Mouse (Mus musculus) bone marrow, adult 2 months (tissue): ENCODE data around the gene Tgfa.

ENCODE experiments used
- CTCF ChIP-seq: fragments of 200-500 bp; IDR thresholded peaks from 2 replicates; pipeline ENCODE4 v1.5.1; 2011; ENCODE audit warnings: low read length, control low read depth; ENCODE audit not compliant: control insufficient read depth, insufficient read depth
- POLR2A ChIP-seq: fragments of 200-500 bp; IDR thresholded peaks from 2 replicates; pipeline ENCODE4 v1.6.1; 2011; ENCODE audit warnings: low read depth, mild to moderate bottlenecking, control low read depth, low read length, borderline replicate concordance; ENCODE audit not compliant: control insufficient read depth

- no peak for TF ChIP-seq CTCF
- TF ChIP-seq POLR2A, result no peak
These were observed 11.0 kb downstream of the Tgfa start for GRCm38 (mm10) chr6:86206014-86206413.
